Mouse (Mus musculus) brain, embryonic 18.5 days (tissue): ENCODE data around the gene Fgf22.

Experiments used
- DNase-seq: peaks from one replicate; pipeline ENCODE4 v3.0.0-alpha.2; 2012; ENCODE audit warnings: low read depth, low spot score

The Fgf22 gene

DNA sequence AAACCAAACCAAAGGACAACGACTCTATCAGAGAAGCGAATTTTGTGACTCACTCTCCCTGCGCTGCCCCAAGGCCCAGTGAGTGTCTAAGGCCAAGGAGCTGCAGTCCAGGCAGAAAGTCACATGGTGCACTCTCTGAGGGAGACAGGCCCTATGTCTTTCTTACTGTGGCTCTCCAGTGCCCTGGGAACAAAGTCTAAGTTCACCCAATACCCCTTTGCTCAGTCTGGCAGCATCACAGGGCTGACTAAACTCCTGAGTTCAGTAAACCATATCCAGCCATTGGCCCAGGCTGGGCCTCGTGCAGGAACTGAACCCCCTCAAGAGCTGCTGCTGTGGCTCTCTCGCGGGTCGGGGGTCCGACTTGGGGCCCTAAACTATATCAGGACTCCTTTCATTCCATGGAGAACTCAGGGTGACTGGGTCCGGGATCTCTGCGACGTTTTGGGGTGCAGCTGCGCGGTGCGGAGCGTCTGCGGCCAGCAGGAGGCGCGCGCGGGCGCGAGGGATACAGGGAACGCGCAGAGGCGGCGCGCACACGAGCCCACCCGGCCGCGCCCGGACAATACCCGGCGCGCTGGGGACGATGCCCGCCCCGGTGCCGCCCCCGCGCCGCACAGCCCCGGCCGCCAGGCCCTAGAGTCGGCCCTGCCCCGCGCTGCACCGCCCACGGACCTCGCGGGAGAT lies 38.3 kb downstream of the Fgf22 start, which contains the start of gene Palm:
Palm (plus strand) TSS at position 522 of the 687 bp plus-strand sequence.
- no peak for DNase-seq

GRCm38 (mm10) chr10:79793738-79794490 lies 39.0 kb downstream of the Fgf22 start:
- no peak for DNase-seq

DNA sequence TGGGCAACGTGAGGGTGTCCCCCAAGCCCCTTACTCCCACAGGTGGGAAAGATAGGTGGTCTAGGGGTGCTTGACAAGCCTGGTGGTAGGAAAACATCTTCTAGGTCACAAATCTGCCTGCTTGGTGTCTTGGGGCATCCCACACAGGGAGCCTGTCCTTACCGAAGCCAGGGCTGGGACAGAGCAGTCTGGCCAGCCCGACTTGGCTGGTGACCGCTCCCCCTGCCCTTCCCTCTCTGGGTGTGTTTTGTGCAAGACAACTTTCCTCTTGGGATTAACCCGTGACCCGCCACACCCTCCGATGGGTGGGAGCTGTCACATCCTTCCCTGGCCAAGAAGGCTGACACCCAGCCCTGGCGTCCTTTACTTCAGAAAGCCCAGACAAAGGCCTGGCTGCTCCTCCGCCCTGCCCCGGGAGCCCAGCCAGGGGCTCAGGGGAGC lies 39.6 kb downstream of the Fgf22 start:
- no peak for DNase-seq

- no peak for DNase-seq
Observed at GRCm38 (mm10) chr10:79795905-79796304, 41.0 kb downstream of the Fgf22 start.

GRCm38 (mm10) chr10:79797326-79797725 lies 42.5 kb downstream of the Fgf22 start:
- DNase-seq, result no peak

GRCm38 (mm10) chr10:79798289-79798928 lies 43.5 kb downstream of the Fgf22 start:
- DNase-seq, result no peak

- DNase-seq, result no peak
Observed at GRCm38 (mm10) chr10:79800508-79800907, 45.6 kb downstream of the Fgf22 start.

DNA sequence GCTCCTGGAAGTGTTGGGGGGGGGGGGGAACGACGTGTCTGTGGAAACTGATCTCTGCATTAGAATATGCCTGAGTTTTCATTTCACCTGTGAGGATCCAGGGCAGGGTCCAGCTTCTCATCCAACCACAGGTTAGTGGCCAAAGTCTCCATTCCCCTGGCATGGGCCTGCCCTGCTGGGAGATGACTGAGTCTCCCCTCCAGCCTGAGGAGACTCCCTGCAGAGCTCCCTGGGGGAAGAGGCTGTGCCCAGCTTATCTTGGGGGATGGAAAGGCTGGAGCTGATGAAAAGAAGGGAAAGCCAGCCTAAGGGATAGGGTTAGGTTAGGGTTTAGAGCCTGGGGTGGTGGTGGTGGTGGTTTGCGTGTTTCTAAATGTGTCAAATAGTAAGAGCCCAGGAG lies 47.0 kb downstream of the Fgf22 start:
- no peak for DNase-seq

DNA sequence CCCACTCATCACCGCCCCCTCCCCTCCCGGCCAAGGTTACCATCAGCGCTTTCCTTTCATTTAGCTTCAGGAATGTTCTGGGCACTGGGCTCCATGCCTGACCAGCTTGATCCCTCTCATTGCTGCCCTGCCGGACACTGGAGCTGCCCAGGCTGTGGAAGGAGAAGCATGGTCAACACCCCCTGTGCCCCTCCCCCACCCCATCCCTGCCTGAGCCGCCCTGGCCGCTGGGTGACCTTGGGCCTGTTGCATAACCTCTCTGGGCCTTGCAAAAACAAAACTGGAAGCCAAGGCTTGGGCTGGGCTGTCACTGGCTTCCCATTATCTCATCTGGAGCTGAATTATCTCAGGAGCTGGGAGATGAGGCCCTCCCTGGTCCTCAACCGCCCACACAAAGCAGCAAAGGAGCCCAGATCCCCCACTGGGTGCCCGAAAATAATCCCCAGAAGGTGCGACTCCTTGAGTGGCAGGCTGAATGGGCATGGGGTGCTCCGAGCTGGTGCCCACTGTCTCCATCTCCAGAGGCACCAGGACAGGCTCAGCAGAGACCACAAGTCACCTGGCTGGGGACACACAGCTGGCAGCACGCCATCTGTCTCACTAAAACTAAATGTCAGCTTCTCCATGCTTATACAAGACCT lies 47.6 kb downstream of the Fgf22 start:
- DNase-seq, result no peak

DNA sequence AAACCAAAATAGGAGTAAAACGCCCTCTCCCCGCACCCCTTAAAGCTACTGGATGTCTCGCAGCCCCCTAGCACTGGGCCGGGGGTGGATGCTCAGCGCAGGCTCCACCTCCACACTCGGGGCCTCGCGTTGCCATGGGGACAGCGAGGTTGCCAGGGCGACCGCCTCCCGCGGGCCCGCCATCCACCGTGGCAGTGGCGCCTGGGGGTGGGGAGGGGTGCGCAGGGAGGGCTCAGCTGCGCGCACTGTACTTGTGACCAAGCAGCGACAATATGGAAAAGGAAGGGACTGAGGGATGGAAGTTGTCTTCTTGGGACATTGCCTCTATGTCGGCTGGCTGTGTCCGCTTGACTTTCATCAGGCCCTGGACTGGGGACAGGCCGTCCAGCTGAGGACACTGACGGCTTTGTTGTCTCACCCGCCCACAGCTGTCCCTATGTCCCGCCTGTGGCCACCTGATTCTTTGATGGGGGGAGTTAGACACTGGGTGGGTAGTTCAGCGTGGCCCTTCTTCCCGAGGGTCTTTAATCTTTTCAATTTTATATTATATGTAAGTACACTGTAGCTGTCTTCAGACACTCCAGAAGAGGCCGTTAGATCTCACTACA lies 48.9 kb downstream of the Fgf22 start:
- peak; percentile 72 for DNase-seq

DNA sequence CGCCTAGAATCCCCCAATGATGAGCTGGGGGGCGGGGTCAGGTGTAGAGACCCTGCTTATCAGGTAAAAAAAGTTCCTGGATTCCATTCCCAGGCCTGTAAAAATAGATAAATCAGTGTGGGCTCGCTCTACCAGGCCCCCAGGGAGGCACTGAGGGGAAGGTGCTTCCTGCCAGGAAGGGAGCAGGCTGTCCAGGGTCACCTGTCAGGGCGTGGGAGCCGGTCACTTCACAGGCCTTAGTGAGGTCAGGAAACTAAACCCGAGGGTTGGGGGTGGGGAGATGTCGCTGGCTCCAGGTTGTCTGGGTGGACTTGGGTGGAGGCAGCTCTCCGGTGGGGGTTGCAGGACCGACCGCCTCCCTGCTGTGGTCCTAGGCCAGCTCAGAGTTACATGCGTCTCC lies 50.8 kb downstream of the Fgf22 start:
- DNase-seq, result no peak

DNA sequence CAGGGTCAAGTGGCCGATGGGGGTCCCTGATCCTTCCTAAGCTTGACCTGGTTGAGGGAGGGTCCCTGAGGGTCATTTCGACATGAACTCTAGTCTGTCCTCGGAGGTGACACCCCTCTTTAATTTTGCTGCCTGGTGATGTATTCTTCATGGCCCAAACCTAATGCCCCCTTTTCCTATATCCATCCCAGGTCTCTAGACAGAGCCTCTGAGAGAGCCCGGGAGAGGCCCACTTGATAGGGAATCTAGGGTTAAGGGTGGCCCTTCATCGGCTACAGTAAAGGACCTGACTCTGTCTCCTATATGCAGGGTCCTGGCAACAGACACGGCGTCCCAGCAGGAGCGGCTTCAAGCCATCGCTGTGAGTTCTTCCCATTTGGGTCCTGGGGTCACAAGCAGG lies 51.5 kb downstream of the Fgf22 start:
- DNase-seq, result no peak

GRCm38 (mm10) chr10:79806972-79807371 lies 52.1 kb downstream of the Fgf22 start:
- DNase-seq, result no peak

DNA sequence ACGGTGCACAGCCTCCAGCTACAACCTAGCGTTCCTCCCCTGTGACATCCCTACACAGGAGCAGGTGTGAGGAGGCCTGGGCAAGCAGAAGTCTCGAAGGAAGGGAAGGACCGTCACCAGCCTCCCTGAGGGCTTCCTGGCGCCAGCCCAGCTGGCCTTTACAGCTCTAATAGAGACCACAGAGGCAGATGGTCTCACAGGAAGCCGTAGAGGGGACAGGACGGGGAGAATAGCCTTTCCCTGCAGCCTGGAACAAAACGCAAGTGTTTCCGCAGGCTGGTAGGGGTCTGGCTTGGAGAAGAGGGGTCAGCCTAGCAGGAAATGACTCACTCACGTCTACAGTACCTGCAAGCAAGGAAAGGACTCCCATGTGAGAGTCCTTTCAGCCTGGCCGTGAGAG lies 53.0 kb downstream of the Fgf22 start:
- DNase-seq, result no peak
